Mouse (Mus musculus) adipocyte (in vitro differentiated cells): ENCODE results near the gene Pou3f1.
A peak's percentile ranks its signal among the peaks of the same experiment; 100 is the strongest.

ENCODE experiments used
- DNase-seq: peaks from one replicate; pipeline ENCODE4 v3.0.0-alpha.2; 2016; ENCODE audit warnings: low spot score

Pou3f1 gene

GRCm38 (mm10) chr4:124657781-124658180 lies 1.2 kb downstream of the Pou3f1 start:
- DNase-seq, result no peak

- no peak for DNase-seq
Observed at GRCm38 (mm10) chr4:124658412-124658851, 1.8 kb downstream of the Pou3f1 start.

GRCm38 (mm10) chr4:124659251-124660217 lies 2.9 kb downstream of the Pou3f1 start:
- DNase-seq, result no peak

- no peak for DNase-seq
Observed at GRCm38 (mm10) chr4:124660603-124661002, 4.0 kb downstream of the Pou3f1 start.

- peak; percentile 35 for DNase-seq
Observed at GRCm38 (mm10) chr4:124663034-124663433, 6.4 kb downstream of the Pou3f1 start.

GRCm38 (mm10) chr4:124664185-124664584 lies 7.6 kb downstream of the Pou3f1 start:
- DNase-seq, result no peak

- no peak for DNase-seq
Observed at GRCm38 (mm10) chr4:124664604-124665003, 8.0 kb downstream of the Pou3f1 start.

- DNase-seq, result no peak
Observed at GRCm38 (mm10) chr4:124667476-124668033, 10.9 kb downstream of the Pou3f1 start.

GRCm38 (mm10) chr4:124668078-124668477 lies 11.5 kb downstream of the Pou3f1 start:
- no peak for DNase-seq

GRCm38 (mm10) chr4:124670232-124670631 lies 13.6 kb downstream of the Pou3f1 start:
- DNase-seq, result peak; percentile 18

GRCm38 (mm10) chr4:124671583-124671982 lies 15.0 kb downstream of the Pou3f1 start:
- DNase-seq, result no peak

- DNase-seq, result no peak
Observed at GRCm38 (mm10) chr4:124672347-124673320, 16.0 kb downstream of the Pou3f1 start.

- DNase-seq, result peak; percentile 51
Observed at GRCm38 (mm10) chr4:124674334-124675032, 17.9 kb downstream of the Pou3f1 start.

- DNase-seq, result peak; percentile 80
Observed at GRCm38 (mm10) chr4:124675037-124675436, 18.4 kb downstream of the Pou3f1 start.

- no peak for DNase-seq
Observed at GRCm38 (mm10) chr4:124675958-124676357, 19.4 kb downstream of the Pou3f1 start.

- DNase-seq, result peak; percentile 54
Observed at GRCm38 (mm10) chr4:124682270-124682669, 25.7 kb downstream of the Pou3f1 start.

GRCm38 (mm10) chr4:124683474-124683873 lies 26.9 kb downstream of the Pou3f1 start:
- DNase-seq, result no peak

- DNase-seq, result no peak
Observed at GRCm38 (mm10) chr4:124685004-124685403, 28.4 kb downstream of the Pou3f1 start.

GRCm38 (mm10) chr4:124685453-124685852 lies 28.8 kb downstream of the Pou3f1 start:
- no peak for DNase-seq

GRCm38 (mm10) chr4:124685897-124686402 lies 29.3 kb downstream of the Pou3f1 start:
- peak; percentile 85 for DNase-seq

GRCm38 (mm10) chr4:124691455-124691854 lies 34.8 kb downstream of the Pou3f1 start:
- DNase-seq, result no peak
